8 mouse cellular contexts compared by ENCODE assay signal in the genomic region with DNA sequence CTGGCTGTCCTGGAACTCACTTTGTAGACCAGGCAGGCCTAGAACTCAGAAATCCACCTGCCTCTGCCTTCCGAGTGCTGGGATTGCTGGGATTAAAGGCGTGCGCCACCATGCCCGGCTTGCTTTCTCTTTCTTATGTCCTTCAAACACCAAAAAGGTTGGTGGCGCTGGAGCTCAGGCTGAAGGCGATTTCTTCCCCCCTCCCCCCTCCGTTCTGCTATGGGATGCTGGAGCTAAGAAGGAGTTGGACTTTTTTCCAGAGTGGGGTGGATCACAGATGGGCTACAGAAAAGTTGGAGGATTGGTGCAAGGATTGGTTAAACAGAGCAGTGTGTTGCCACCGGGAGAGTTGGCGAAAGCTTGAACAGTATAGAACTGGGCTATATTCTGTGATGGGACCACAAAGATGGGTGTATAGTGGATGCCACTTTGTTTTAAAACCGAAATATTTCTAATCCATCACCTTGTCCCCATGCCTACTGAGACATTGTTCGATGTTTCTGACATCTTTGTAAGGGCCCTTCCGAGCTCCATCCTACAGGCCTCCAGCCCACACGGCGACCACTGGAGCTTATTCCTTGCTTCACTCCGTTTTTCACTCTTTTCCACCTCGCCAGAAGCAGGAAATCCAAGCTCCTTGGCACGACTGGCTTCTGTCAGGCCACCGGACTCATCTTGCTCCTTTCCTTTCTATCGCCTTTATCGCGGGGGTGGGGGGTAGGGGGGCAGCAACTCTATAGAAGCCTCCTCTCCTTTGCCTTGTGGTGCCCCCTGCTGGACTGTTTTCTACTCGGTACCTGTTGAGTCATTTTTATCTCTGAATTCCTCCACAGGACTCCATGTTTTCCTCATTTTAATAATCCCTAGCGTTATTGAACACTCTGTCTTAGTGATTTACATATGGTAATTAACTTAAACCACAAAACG. TPM values are rescaled to one million over a fixed set of nuclear protein-coding genes. Genes with fewer than 3 reads are reported as not detected.
DNase-seq lines count a peak whose midpoint lies in the region; ATAC-seq and TF ChIP-seq lines count a peak whose summit lies in the region.
"Had no signal": no experiment of that assay in that cellular context is flagged by ENCODE, and none has a peak within 500 bp of the region (broad histone marks: within the 10 kb centered on the region; RNA-seq: fewer than 3 reads in every experiment).

No protein-coding gene starts in this region.

- H3K4me1 ChIP-seq in kidney, postnatal 0 days (replicated peaks; ENCODE audit: insufficient read depth, low read length), result no peaks in the 10 kb centered on the region

- H3K27ac ChIP-seq in gastrocnemius, adult 2 months, result peak overlapping the region; percentile 90
- H3K27ac ChIP-seq in kidney, postnatal 0 days, result no peak overlapping the region

- no peaks in the 10 kb centered on the region for H3K9me3 ChIP-seq in kidney, postnatal 0 days (replicated peaks; ENCODE audit: low read length)

- WGBS in kidney, postnatal 0 days, result 49% methylated on average over 24 of the region's 24 CpGs

- peak; percentile 68 for TF ChIP-seq CTCF in gastrocnemius, adult 2 months (IDR thresholded peaks at IDR 0.05)
- TF ChIP-seq CTCF in kidney, postnatal 0 days (IDR thresholded peaks at IDR 0.05; ENCODE audit: low read depth), result peak; percentile 77

- no peaks in the 10 kb centered on the region for H3K36me3 ChIP-seq in kidney, postnatal 0 days (ENCODE audit: insufficient read depth, low read length)

- H3K4me2 ChIP-seq in kidney, postnatal 0 days (ENCODE audit: low read length), result peak overlapping the region; percentile 40; the same call in 1 of the 2 replicates

- intact Hi-C loops in gastrocnemius, adult 2 months (cut with DNase I), result loop anchor here (1.0 kb wide), 2 partner anchors 37 to 48 kb away; no protein-coding TSS in a partner anchor

- no peaks in the 10 kb centered on the region for H3K27me3 ChIP-seq in kidney, postnatal 0 days (ENCODE audit: insufficient read depth, low read length)

- peak overlapping the region; percentile 46 for H3K4me3 ChIP-seq in gastrocnemius, adult 2 months
- H3K4me3 ChIP-seq in kidney, postnatal 0 days (replicated peaks; ENCODE audit: low read depth, low read length), result no peak overlapping the region

- peak; percentile 36 to 56 for DNase-seq in right cerebral cortex, adult 2 months (ENCODE audit: low spot score in 2 of 2)
- DNase-seq in right cerebral cortex, postnatal 36 days (ENCODE audit: low spot score in 2 of 2), result no peak
- DNase-seq in adrenal gland, postnatal 14 days, result peak; percentile 87
- peak; percentile 80 for DNase-seq in gastrocnemius, adult 2 months
- peak; percentile 85 for DNase-seq in kidney, postnatal 0 days (ENCODE audit: low spot score)
- DNase-seq in lung, postnatal 25 days (ENCODE audit: low spot score), result peak; percentile 73
- peak; percentile 65 to 90 for DNase-seq in spleen, postnatal 10 days (ENCODE audit: low spot score in 2 of 2)

- ATAC-seq in kidney, postnatal 0 days (replicated peaks; ENCODE audit: low FRiP score, low read depth), result no peak

- H3K9ac ChIP-seq in kidney, postnatal 0 days (ENCODE audit: low read depth, low read length), result no peak overlapping the region

RNA-seq across cellular contexts. Expression of a gene that starts 4.4 kb away (rescaled TPM):
- 0.59 and 1.3 TPM in 2 replicates for total RNA-seq in adrenal gland, postnatal 14 days (2021)
- not detected for total RNA-seq in gastrocnemius, adult 2 months (2021)
- not detected in 2 replicates for polyA plus RNA-seq in kidney, postnatal 0 days (2015; fragmentation: Nextera tagmentation; extraction: Ambion mirVana)
- total RNA-seq: layer of hippocampus, postnatal 25 days had no signal

RNA-seq across cellular contexts. Expression of a gene that starts 13.5 kb away (rescaled TPM):
- total RNA-seq in adrenal gland, postnatal 14 days (2021), result 48.3 and 50.0 TPM in 2 replicates
- 10 to 100 TPM; 26.3 to 27.8 TPM for total RNA-seq in gastrocnemius, adult 2 months (2021)
- 104 and 107 TPM in 2 replicates for polyA plus RNA-seq in kidney, postnatal 0 days (2015; fragmentation: Nextera tagmentation; extraction: Ambion mirVana)

RNA-seq across cellular contexts. Expression of a gene that starts 20.3 kb away (rescaled TPM):
- 5.2 and 6.8 TPM in 2 replicates for total RNA-seq in adrenal gland, postnatal 14 days (2021)
- total RNA-seq in gastrocnemius, adult 2 months (2021), result not detected
- polyA plus RNA-seq in kidney, postnatal 0 days (2015; fragmentation: Nextera tagmentation; extraction: Ambion mirVana), result 15.2 and 15.4 TPM in 2 replicates

RNA-seq across cellular contexts. Expression of a gene that starts 24.7 kb away (rescaled TPM):
- 2.7 and 12.7 TPM in 2 replicates for total RNA-seq in adrenal gland, postnatal 14 days (2021)
- not detected for total RNA-seq in gastrocnemius, adult 2 months (2021)
- 2.9 and 5.0 TPM in 2 replicates for polyA plus RNA-seq in kidney, postnatal 0 days (2015; fragmentation: Nextera tagmentation; extraction: Ambion mirVana)

RNA-seq across cellular contexts. Expression of a gene that starts 27.6 kb away (rescaled TPM):
- 0.37 and 0.83 TPM in 2 replicates for total RNA-seq in adrenal gland, postnatal 14 days (2021)
- 1 to 10 TPM; 3.7 to 4.8 TPM for total RNA-seq in gastrocnemius, adult 2 months (2021)
- polyA plus RNA-seq in kidney, postnatal 0 days (2015; fragmentation: Nextera tagmentation; extraction: Ambion mirVana), result 0.48 and 1.3 TPM in 2 replicates

Comparison
In these comparisons a context has a peak if more than half of its experiments do, and no peak if none do; other contexts are left out.
1. DNase-seq: peak in right cerebral cortex, adult 2 months (2 of 2), adrenal gland, postnatal 14 days (single experiment), gastrocnemius, adult 2 months (single experiment), kidney, postnatal 0 days (single experiment), lung, postnatal 25 days (single experiment) and spleen, postnatal 10 days (2 of 2); none in right cerebral cortex, postnatal 36 days (0 of 2).